Mouse (Mus musculus) lung, postnatal 0 days (tissue): ENCODE data around the gene Mmadhc.

Experiments used
- CTCF ChIP-seq: IDR thresholded peaks from 2 replicates; pipeline ENCODE4 v1.5.1; 2016; ENCODE audit warnings: antibody characterized with exemption, mild to moderate bottlenecking
- EP300 ChIP-seq: IDR thresholded peaks from 2 replicates; pipeline ENCODE4 v1.6.1; 2016; ENCODE audit warnings: antibody characterized with exemption, mild to moderate bottlenecking, control low read depth

GRCm38 (mm10) chr2:50296109-50296986, at the start of gene Mmadhc:
- TF ChIP-seq CTCF (no peak), EP300 (no peak)
